Comparison of ENCODE assay signal across 20 mouse cellular contexts in genomic region chr8:123973495-123973894, GRCm38 (mm10). TPM values are rescaled to one million over a fixed set of nuclear protein-coding genes. Genes with fewer than 3 reads are reported as not detected.
DNase-seq lines count a peak whose midpoint lies in the region; ATAC-seq and TF ChIP-seq lines count a peak whose summit lies in the region.
"Had no signal": no experiment of that assay in that cellular context is flagged by ENCODE, and none has a peak within 500 bp of the region (broad histone marks: within the 10 kb centered on the region; RNA-seq: fewer than 3 reads in every experiment).

No protein-coding gene starts in this region.

- peaks cover 26% of the 10 kb centered on the region for H3K36me3 ChIP-seq in heart, embryonic 13.5 days
- H3K36me3 ChIP-seq in heart, embryonic 11.5 days (ENCODE audit: control insufficient read depth, insufficient read depth, low read length), result no peaks in the 10 kb centered on the region
- H3K36me3 ChIP-seq in ES-Bruce4 (ENCODE audit: control insufficient read depth, insufficient read depth, low read length, poor library complexity, severe bottlenecking), result no peaks in the 10 kb centered on the region
- peaks cover 32% of the 10 kb centered on the region for H3K36me3 ChIP-seq in liver, embryonic 11.5 days (ENCODE audit: control insufficient read depth, insufficient read depth, low read length)
- H3K36me3 ChIP-seq in small intestine, adult 2 months (ENCODE audit: control insufficient read depth, insufficient read depth, low read length), result peaks cover 5% of the 10 kb centered on the region; the same call in 1 of the 2 replicates
- H3K36me3 ChIP-seq in midbrain, embryonic 11.5 days (ENCODE audit: control insufficient read depth, insufficient read depth, low read length), result no peaks in the 10 kb centered on the region
- H3K36me3 ChIP-seq: forebrain, embryonic 15.5 days had no signal

- no peak overlapping the region for H3K4me3 ChIP-seq in heart, embryonic 13.5 days
- H3K4me3 ChIP-seq in heart, embryonic 11.5 days (ENCODE audit: low read depth, low read length), result no peak overlapping the region
- no peak overlapping the region for H3K4me3 ChIP-seq in ES-Bruce4 (ENCODE audit: low read depth, low read length)
- H3K4me3 ChIP-seq in liver, embryonic 11.5 days (ENCODE audit: low read depth, low read length), result no peak overlapping the region
- no peak overlapping the region for H3K4me3 ChIP-seq in small intestine, adult 2 months (ENCODE audit: low read depth, low read length)
- no peak overlapping the region for H3K4me3 ChIP-seq in midbrain, embryonic 11.5 days (ENCODE audit: low read depth, low read length)
- H3K4me3 ChIP-seq: forebrain, embryonic 15.5 days; heart, adult 2 months; hindbrain, embryonic 12.5 days; limb, embryonic 13.5 days; megakaryocyte, embryonic 14.5 days had no signal

- no peak for TF ChIP-seq CTCF in ES-Bruce4 (IDR thresholded peaks at IDR 0.05; ENCODE audit: low read depth, low read length)
- TF ChIP-seq CTCF in small intestine, adult 2 months (IDR thresholded peaks at IDR 0.05; ENCODE audit: extremely low read depth, insufficient read length, insufficient replicate concordance, low read depth, low read length), result no peak

- 67% methylated on average over 1 of the region's 1 CpGs for WGBS in heart, embryonic 13.5 days
- WGBS in heart, embryonic 11.5 days (ENCODE audit: insufficient replicate concordance), result 65% methylated on average over 1 of the region's 1 CpGs
- WGBS in liver, embryonic 11.5 days, result 75% methylated on average over 1 of the region's 1 CpGs
- 55% methylated on average over 1 of the region's 1 CpGs for WGBS in small intestine, adult 2 months
- WGBS in midbrain, embryonic 11.5 days, result 92% methylated on average over 1 of the region's 1 CpGs

- DNase-seq in liver, embryonic 11.5 days (ENCODE audit: low spot score), result no peak
- DNase-seq in midbrain, embryonic 11.5 days (ENCODE audit: low spot score, missing footprints), result no peak
- no peak for DNase-seq in cerebellum, postnatal 4 days (ENCODE audit: low spot score in 2 of 2)
- no peak for DNase-seq in lung, adult 18-20 months
- DNase-seq: adrenal gland, postnatal 10 days; cerebellum, adult 11-12 months; cerebellum, postnatal 25 days; heart, adult 2 months; lung, postnatal 10 days; spleen, adult 18-20 months had no signal

- TF ChIP-seq POLR2A in ES-Bruce4 (IDR thresholded peaks at IDR 0.05; ENCODE audit: insufficient read depth, low read length), result no peak
- TF ChIP-seq POLR2A in small intestine, adult 2 months (IDR thresholded peaks at IDR 0.05; ENCODE audit: low read depth, low read length), result no peak

- no peak overlapping the region for H3K9ac ChIP-seq in heart, embryonic 13.5 days
- no peak overlapping the region for H3K9ac ChIP-seq in heart, embryonic 11.5 days (ENCODE audit: low read depth, low read length)
- H3K9ac ChIP-seq in ES-Bruce4 (ENCODE audit: low read depth, poor library complexity, severe bottlenecking), result no peak overlapping the region
- H3K9ac ChIP-seq in liver, embryonic 11.5 days (ENCODE audit: low read depth, low read length), result peak overlapping the region; percentile 25; the same call in 1 of the 2 replicates
- no peak overlapping the region for H3K9ac ChIP-seq in midbrain, embryonic 11.5 days (ENCODE audit: low read length)
- H3K9ac ChIP-seq: forebrain, embryonic 15.5 days; hindbrain, embryonic 12.5 days; limb, embryonic 13.5 days had no signal

- peaks cover 10% of the 10 kb centered on the region for H3K4me1 ChIP-seq in heart, embryonic 13.5 days
- H3K4me1 ChIP-seq in heart, embryonic 11.5 days (ENCODE audit: control insufficient read depth, insufficient read depth, low read length), result peaks cover 11% of the 10 kb centered on the region
- no peaks in the 10 kb centered on the region for H3K4me1 ChIP-seq in ES-Bruce4 (ENCODE audit: control insufficient read depth, insufficient read depth, low read length)
- peaks cover 43% of the 10 kb centered on the region for H3K4me1 ChIP-seq in liver, embryonic 11.5 days (replicated peaks; ENCODE audit: control insufficient read depth, insufficient read depth, low read length)
- H3K4me1 ChIP-seq in small intestine, adult 2 months (ENCODE audit: control insufficient read depth, insufficient read depth, insufficient read length, low read length), result peaks cover 7% of the 10 kb centered on the region; the same call in 1 of the 2 replicates
- no peaks in the 10 kb centered on the region for H3K4me1 ChIP-seq in midbrain, embryonic 11.5 days (ENCODE audit: control insufficient read depth, insufficient read depth, low read length)
- H3K4me1 ChIP-seq: hindbrain, embryonic 12.5 days; limb, embryonic 13.5 days had no signal

- no peaks in the 10 kb centered on the region for H3K9me3 ChIP-seq in heart, embryonic 13.5 days
- no peaks in the 10 kb centered on the region for H3K9me3 ChIP-seq in heart, embryonic 11.5 days (replicated peaks; ENCODE audit: control insufficient read depth, low read length)
- no peaks in the 10 kb centered on the region for H3K9me3 ChIP-seq in ES-Bruce4 (replicated peaks; ENCODE audit: control insufficient read depth, insufficient read depth, low read length, poor library complexity, severe bottlenecking)
- H3K9me3 ChIP-seq in liver, embryonic 11.5 days (ENCODE audit: control insufficient read depth, low read length), result no peaks in the 10 kb centered on the region
- H3K9me3 ChIP-seq in midbrain, embryonic 11.5 days (ENCODE audit: control insufficient read depth, low read length), result no peaks in the 10 kb centered on the region
- H3K9me3 ChIP-seq: forebrain, embryonic 15.5 days; hindbrain, embryonic 12.5 days; limb, embryonic 13.5 days had no signal

- H3K27me3 ChIP-seq in heart, embryonic 13.5 days (replicated peaks), result no peaks in the 10 kb centered on the region
- no peaks in the 10 kb centered on the region for H3K27me3 ChIP-seq in heart, embryonic 11.5 days (ENCODE audit: control insufficient read depth, insufficient read depth, low read length)
- no peaks in the 10 kb centered on the region for H3K27me3 ChIP-seq in ES-Bruce4 (ENCODE audit: control insufficient read depth, insufficient read depth, low read length, poor library complexity, severe bottlenecking)
- H3K27me3 ChIP-seq in liver, embryonic 11.5 days (replicated peaks; ENCODE audit: control insufficient read depth, insufficient read depth, low read length), result no peaks in the 10 kb centered on the region
- H3K27me3 ChIP-seq in small intestine, adult 2 months (ENCODE audit: control insufficient read depth, insufficient read depth, low read length), result no peaks in the 10 kb centered on the region
- no peaks in the 10 kb centered on the region for H3K27me3 ChIP-seq in midbrain, embryonic 11.5 days (ENCODE audit: control insufficient read depth, insufficient read depth, low read length)
- H3K27me3 ChIP-seq: forebrain, embryonic 15.5 days; hindbrain, embryonic 12.5 days; limb, embryonic 13.5 days; megakaryocyte, embryonic 14.5 days had no signal

- ATAC-seq in heart, embryonic 13.5 days (ENCODE audit: extremely low read depth, insufficient number of reproducible peaks, low FRiP score, low TSS enrichment), result no peak
- ATAC-seq in heart, embryonic 11.5 days (replicated peaks; ENCODE audit: insufficient number of reproducible peaks, low FRiP score, low TSS enrichment), result no peak
- ATAC-seq in liver, embryonic 11.5 days (replicated peaks; ENCODE audit: low FRiP score), result no peak
- no peak for ATAC-seq in midbrain, embryonic 11.5 days (ENCODE audit: low FRiP score)
- ATAC-seq: forebrain, embryonic 15.5 days; inflammation-experienced regulatory T-cells, adult 6 months; midbrain, embryonic 16.5 days had no signal

- H3K4me2 ChIP-seq in heart, embryonic 13.5 days, result peak overlapping the region; percentile 16
- H3K4me2 ChIP-seq in heart, embryonic 11.5 days, result no peak overlapping the region
- peak overlapping the region; percentile 18 for H3K4me2 ChIP-seq in liver, embryonic 11.5 days
- H3K4me2 ChIP-seq in midbrain, embryonic 11.5 days, result no peak overlapping the region
- H3K4me2 ChIP-seq: forebrain, embryonic 15.5 days; hindbrain, embryonic 12.5 days; limb, embryonic 13.5 days had no signal

- peak; percentile 54; the same call in 1 of the 2 replicates for TF ChIP-seq EP300 in ES-Bruce4 (IDR thresholded peaks at IDR 0.05; ENCODE audit: insufficient read depth, low read depth, low read length)

- H3K27ac ChIP-seq in heart, embryonic 13.5 days (replicated peaks), result no peak overlapping the region
- H3K27ac ChIP-seq in heart, embryonic 11.5 days (ENCODE audit: low read depth, low read length), result no peak overlapping the region
- no peak overlapping the region for H3K27ac ChIP-seq in ES-Bruce4 (ENCODE audit: insufficient read depth, low read length)
- H3K27ac ChIP-seq in liver, embryonic 11.5 days (ENCODE audit: low read depth, low read length), result no peak overlapping the region; the same call in 1 of the 2 replicates
- H3K27ac ChIP-seq in small intestine, adult 2 months (ENCODE audit: insufficient read depth, low read depth, low read length), result peak overlapping the region; percentile 80
- no peak overlapping the region for H3K27ac ChIP-seq in midbrain, embryonic 11.5 days (ENCODE audit: low read depth, low read length)
- H3K27ac ChIP-seq: forebrain, embryonic 15.5 days; heart, adult 2 months; hindbrain, embryonic 12.5 days; limb, embryonic 13.5 days had no signal

RNA-seq across cellular contexts. Expression of gene Abcb10, which starts 9.4 kb away (rescaled TPM):
- polyA plus RNA-seq in heart, embryonic 13.5 days (2015; fragmentation: Nextera tagmentation; extraction: Ambion mirVana), result 20.0 and 20.5 TPM in 2 replicates
- polyA plus RNA-seq in heart, embryonic 11.5 days (2014; fragmentation: Nextera tagmentation; extraction: Ambion mirVana), result 36.2 and 38.4 TPM in 2 replicates
- 19.1 and 20.3 TPM in 2 replicates for polyA plus RNA-seq in ES-Bruce4 (2011; ENCODE audit: insufficient read depth, insufficient read length, low read depth, missing spikeins)
- polyA plus RNA-seq in liver, embryonic 11.5 days (2014; fragmentation: Nextera tagmentation; extraction: Ambion mirVana), result 115 and 134 TPM in 2 replicates
- polyA plus RNA-seq in small intestine, adult 2 months (2012; rRNA removed), result 15.3 and 18.2 TPM in 2 replicates
- 18.3 and 19.1 TPM in 2 replicates for polyA plus RNA-seq in midbrain, embryonic 11.5 days (2014; fragmentation: Nextera tagmentation; extraction: Ambion mirVana)

RNA-seq across cellular contexts. Expression of gene Nup133, which starts 24.4 kb away (rescaled TPM):
- polyA plus RNA-seq in heart, embryonic 13.5 days (2015; fragmentation: Nextera tagmentation; extraction: Ambion mirVana), result 24.4 and 24.8 TPM in 2 replicates
- 31.5 and 32.5 TPM in 2 replicates for polyA plus RNA-seq in heart, embryonic 11.5 days (2014; fragmentation: Nextera tagmentation; extraction: Ambion mirVana)
- 56.1 and 64.1 TPM in 2 replicates for polyA plus RNA-seq in ES-Bruce4 (2011; ENCODE audit: insufficient read depth, insufficient read length, low read depth, missing spikeins)
- polyA plus RNA-seq in liver, embryonic 11.5 days (2014; fragmentation: Nextera tagmentation; extraction: Ambion mirVana), result 47.4 and 49.3 TPM in 2 replicates
- 2.4 and 4.3 TPM in 2 replicates for polyA plus RNA-seq in small intestine, adult 2 months (2012; rRNA removed)
- 54.2 and 61.7 TPM in 2 replicates for polyA plus RNA-seq in midbrain, embryonic 11.5 days (2014; fragmentation: Nextera tagmentation; extraction: Ambion mirVana)

RNA-seq across cellular contexts. Expression of gene Taf5l, which starts 47.7 kb away (rescaled TPM):
- 24.9 and 25.7 TPM in 2 replicates for polyA plus RNA-seq in heart, embryonic 13.5 days (2015; fragmentation: Nextera tagmentation; extraction: Ambion mirVana)
- polyA plus RNA-seq in heart, embryonic 11.5 days (2014; fragmentation: Nextera tagmentation; extraction: Ambion mirVana), result 31.2 and 32.0 TPM in 2 replicates
- polyA plus RNA-seq in ES-Bruce4 (2011; ENCODE audit: insufficient read depth, insufficient read length, low read depth, missing spikeins), result 62.3 and 68.1 TPM in 2 replicates
- 62.5 and 67.4 TPM in 2 replicates for polyA plus RNA-seq in liver, embryonic 11.5 days (2014; fragmentation: Nextera tagmentation; extraction: Ambion mirVana)
- 15.3 and 29.2 TPM in 2 replicates for polyA plus RNA-seq in small intestine, adult 2 months (2012; rRNA removed)
- polyA plus RNA-seq in midbrain, embryonic 11.5 days (2014; fragmentation: Nextera tagmentation; extraction: Ambion mirVana), result 34.8 and 40.2 TPM in 2 replicates

RNA-seq across cellular contexts. Expression of gene Urb2, which starts 47.8 kb away (rescaled TPM):
- 2.6 and 3.3 TPM in 2 replicates for polyA plus RNA-seq in heart, embryonic 13.5 days (2015; fragmentation: Nextera tagmentation; extraction: Ambion mirVana)
- 6.0 and 6.5 TPM in 2 replicates for polyA plus RNA-seq in heart, embryonic 11.5 days (2014; fragmentation: Nextera tagmentation; extraction: Ambion mirVana)
- 48.5 and 49.7 TPM in 2 replicates for polyA plus RNA-seq in ES-Bruce4 (2011; ENCODE audit: insufficient read depth, insufficient read length, low read depth, missing spikeins)
- 11.0 and 13.7 TPM in 2 replicates for polyA plus RNA-seq in liver, embryonic 11.5 days (2014; fragmentation: Nextera tagmentation; extraction: Ambion mirVana)
- 1.4 and 2.5 TPM in 2 replicates for polyA plus RNA-seq in small intestine, adult 2 months (2012; rRNA removed)
- polyA plus RNA-seq in midbrain, embryonic 11.5 days (2014; fragmentation: Nextera tagmentation; extraction: Ambion mirVana), result 6.9 and 7.1 TPM in 2 replicates

Comparison
In these comparisons a context has a peak if more than half of its experiments do, and no peak if none do; other contexts are left out.
1. H3K4me2 ChIP-seq: peak in heart, embryonic 13.5 days (single experiment) and liver, embryonic 11.5 days (single experiment); none in heart, embryonic 11.5 days (single experiment) and midbrain, embryonic 11.5 days (single experiment).